Mouse (Mus musculus): ENCODE measurements at regions not wholly inside any gene's neighbourhood (a gene's known extent, or its start where the extent isn't known, plus 50 kb on each side); places are given as distances from the start of the nearest gene placed in this dataset.

- 0 out of 2 replicates have a peak, but pooled peaks have one; percentile 40 for TF ChIP-seq JUND (IDR thresholded peaks at IDR 0.05; ENCODE audit: low read depth, low read length)
- no peak for TF ChIP-seq MYB (IDR thresholded peaks at IDR 0.05; ENCODE audit: low read depth, low read length)
- no peak for TF ChIP-seq RCOR1 (IDR thresholded peaks at IDR 0.05; ENCODE audit: low read depth, low read length)
- no peak for TF ChIP-seq ETS1 (IDR thresholded peaks at IDR 0.05; ENCODE audit: low read depth, low read length)
- TF ChIP-seq TCF12 (IDR thresholded peaks at IDR 0.05; ENCODE audit: low read depth, low read length) = no peak
- no peak for TF ChIP-seq POLR2AphosphoS2 (IDR thresholded peaks at IDR 0.05; ENCODE audit: low read length)
Observed at GRCm38 (mm10) chr15:84613536-84614527, 55.6 kb upstream of the Prr5 start (continued).

GRCm38 (mm10) chr15:84612961-84613360 is 55.3 kb upstream of the Rtl6 start:
- no peak for DNase-seq (ENCODE audit: low read depth, low spot score)
- no peak overlapping the region for H3K9ac ChIP-seq (ENCODE audit: control insufficient read depth, low read depth, low read length, poor library complexity, severe bottlenecking)
- H3K9me3 ChIP-seq (replicated peaks; ENCODE audit: insufficient read depth, low read length) = no peaks in the 10 kb centered on the region
- H3K79me2 ChIP-seq (ENCODE audit: control insufficient read depth, insufficient read depth, low read length, poor library complexity) = no peaks in the 10 kb centered on the region
- H3K36me3 ChIP-seq (ENCODE audit: control insufficient read depth in 1 of 2, insufficient read depth in 2 of 2, low read length in 2 of 2) = peaks cover 0 to 17% of the 10 kb centered on the region in 2 experiments; a peak in 2 of 4 replicates
- no peak overlapping the region for H3K27ac ChIP-seq (ENCODE audit: control insufficient read depth, low read depth, low read length)
- peaks cover 4 to 21% of the 10 kb centered on the region in 2 experiments for H3K4me1 ChIP-seq (ENCODE audit: control insufficient read depth in 1 of 2, insufficient read depth in 2 of 2, low read length in 2 of 2)
- H3K4me3 ChIP-seq (ENCODE audit: control insufficient read depth in 1 of 2, insufficient read depth in 1 of 2, low read depth in 2 of 2, low read length in 2 of 2) = no peak overlapping the region
- H3K27me3 ChIP-seq (ENCODE audit: control insufficient read depth in 1 of 2, insufficient read depth in 2 of 2, low read length in 2 of 2) = no peaks in the 10 kb centered on the region
- no peak for TF ChIP-seq ETS1 (IDR thresholded peaks at IDR 0.05; ENCODE audit: low read depth, low read length)
- no peak for TF ChIP-seq MEF2A (IDR thresholded peaks at IDR 0.05; ENCODE audit: extremely low read depth, insufficient replicate concordance, low read depth, low read length, poor library complexity, severe bottlenecking)
- no peak for TF ChIP-seq ZNF384 (IDR thresholded peaks at IDR 0.05; ENCODE audit: low read depth, low read length)
- TF ChIP-seq HCFC1 (IDR thresholded peaks at IDR 0.05; ENCODE audit: low read depth, low read length) = no peak
- no peak for TF ChIP-seq TCF12 (IDR thresholded peaks at IDR 0.05; ENCODE audit: low read depth, low read length)

- peaks cover 4 to 21% of the 10 kb centered on the region in 2 experiments for H3K4me1 ChIP-seq (ENCODE audit: control insufficient read depth in 1 of 2, insufficient read depth in 2 of 2, low read length in 2 of 2)
- DNase-seq (ENCODE audit: low read depth, low spot score) = peak; percentile 93
- no peaks in the 10 kb centered on the region for H3K79me2 ChIP-seq (ENCODE audit: control insufficient read depth, insufficient read depth, low read length, poor library complexity)
- peaks cover 0 to 17% of the 10 kb centered on the region in 2 experiments; a peak in 2 of 4 replicates for H3K36me3 ChIP-seq (ENCODE audit: control insufficient read depth in 1 of 2, insufficient read depth in 2 of 2, low read length in 2 of 2)
- H3K9me3 ChIP-seq (replicated peaks; ENCODE audit: insufficient read depth, low read length) = no peaks in the 10 kb centered on the region
- H3K9ac ChIP-seq (ENCODE audit: control insufficient read depth, low read depth, low read length, poor library complexity, severe bottlenecking) = no peak overlapping the region
- H3K4me3 ChIP-seq (ENCODE audit: control insufficient read depth in 1 of 2, insufficient read depth in 1 of 2, low read depth in 2 of 2, low read length in 2 of 2) = no peak overlapping the region
- peak overlapping the region; percentile 49 for H3K27ac ChIP-seq (ENCODE audit: control insufficient read depth, low read depth, low read length)
- no peaks in the 10 kb centered on the region for H3K27me3 ChIP-seq (ENCODE audit: control insufficient read depth in 1 of 2, insufficient read depth in 2 of 2, low read length in 2 of 2)
- TF ChIP-seq POLR2AphosphoS2 (IDR thresholded peaks at IDR 0.05; ENCODE audit: low read length) (no peak), NRF1 (IDR thresholded peaks at IDR 0.05; ENCODE audit: insufficient read depth, low read depth, low read length, poor library complexity, severe bottlenecking) (0 out of 2 replicates have a peak, but pooled peaks have one; percentile 20), SIN3A (IDR thresholded peaks at IDR 0.05; ENCODE audit: low read length) (peak; percentile 84), GABPA (IDR thresholded peaks at IDR 0.05; ENCODE audit: low read depth, low read length) (no peak), E2F4 (IDR thresholded peaks at IDR 0.05; ENCODE audit: borderline replicate concordance, low read depth, low read length) (no peak), USF2 (IDR thresholded peaks at IDR 0.05; ENCODE audit: borderline replicate concordance in 1 of 2, insufficient read depth in 1 of 2, low read depth in 1 of 2, low read length in 2 of 2) (peak in 1 of 2 experiments; percentile 61; a peak in 1 of 4 replicates), ZKSCAN1 (IDR thresholded peaks at IDR 0.05; ENCODE audit: low read depth, low read length) (peak; percentile 95), GATA1 (IDR thresholded peaks at IDR 0.05; ENCODE audit: low read depth, low read length) (no peak; the same call in 1 of the 2 replicates), KAT2A (conservative IDR thresholded peaks at IDR 0.05; ENCODE audit: low read depth, low read length) (no peak), TBP (IDR thresholded peaks at IDR 0.05; ENCODE audit: low read depth, low read length) (no peak), MAFK (IDR thresholded peaks at IDR 0.05; ENCODE audit: borderline replicate concordance, low read depth, low read length) (no peak), HCFC1 (IDR thresholded peaks at IDR 0.05; ENCODE audit: low read depth, low read length) (no peak), USF1 (IDR thresholded peaks at IDR 0.05; ENCODE audit: low read depth, low read length) (peak; percentile 88), MYC (IDR thresholded peaks at IDR 0.05; ENCODE audit: low read depth, low read length) (peak; percentile 72; the same call in 1 of the 2 replicates), SMC3 (IDR thresholded peaks at IDR 0.05; ENCODE audit: low read depth, low read length) (no peak), ZNF384 (IDR thresholded peaks at IDR 0.05; ENCODE audit: low read depth, low read length) (no peak), ETS1 (IDR thresholded peaks at IDR 0.05; ENCODE audit: low read depth, low read length) (peak; percentile 84), CHD1 (IDR thresholded peaks at IDR 0.05; ENCODE audit: low read depth, low read length) (no peak), ZMIZ1 (IDR thresholded peaks at IDR 0.05; ENCODE audit: low read depth, low read length) (no peak)
Observed at GRCm38 (mm10) chr15:84609825-84610442, 52.3 kb upstream of the Rtl6 start.
